Mouse (Mus musculus): ENCODE measurements at regions not wholly inside any gene's neighbourhood (a gene's known extent, or its start where the extent isn't known, plus 50 kb on each side); places are given as distances from the start of the nearest gene placed in this dataset.

GRCm38 (mm10) chr9:49973974-49974495 lies 175.3 kb upstream of the Ncam1 start:
- no peak for TF ChIP-seq NRF1 (IDR thresholded peaks at IDR 0.05; ENCODE audit: insufficient read depth, low read depth, low read length, poor library complexity, severe bottlenecking)
- TF ChIP-seq NELFE (IDR thresholded peaks at IDR 0.05; ENCODE audit: low read depth, low read length): no peak
- TF ChIP-seq HCFC1 (IDR thresholded peaks at IDR 0.05; ENCODE audit: low read depth, low read length): no peak
- TF ChIP-seq ETS1 (IDR thresholded peaks at IDR 0.05; ENCODE audit: low read depth, low read length): no peak
- TF ChIP-seq EP300 (IDR thresholded peaks at IDR 0.05; ENCODE audit: low read depth in 1 of 2, low read length in 2 of 2): no peak
- TF ChIP-seq ZNF384 (IDR thresholded peaks at IDR 0.05; ENCODE audit: low read depth, low read length): no peak
- no peak for TF ChIP-seq BHLHE40 (IDR thresholded peaks at IDR 0.05; ENCODE audit: borderline replicate concordance, low read depth, low read length)
- TF ChIP-seq MYB (IDR thresholded peaks at IDR 0.05; ENCODE audit: low read depth, low read length): no peak
- no peak for TF ChIP-seq CTCF (IDR thresholded peaks at IDR 0.05 in 2 of 3, conservative IDR thresholded peaks at IDR 0.05 in 1 of 3; ENCODE audit: control insufficient read depth in 1 of 3, insufficient read depth in 1 of 3, low read depth in 2 of 3, low read length in 3 of 3, poor library complexity in 1 of 3, severe bottlenecking in 1 of 3)
- TF ChIP-seq POLR2A (IDR thresholded peaks at IDR 0.05; ENCODE audit: control insufficient read depth in 1 of 2, insufficient read depth in 1 of 2, low read depth in 1 of 2, low read length in 2 of 2, poor library complexity in 1 of 2): no peak
- no peak for TF ChIP-seq SIN3A (IDR thresholded peaks at IDR 0.05; ENCODE audit: low read length)
- TF ChIP-seq ZMIZ1 (IDR thresholded peaks at IDR 0.05; ENCODE audit: low read depth, low read length): no peak
- no peak for TF ChIP-seq USF1 (IDR thresholded peaks at IDR 0.05; ENCODE audit: low read depth, low read length)
- no peak for TF ChIP-seq RAD21 (IDR thresholded peaks at IDR 0.05; ENCODE audit: low read depth, low read length)

GRCm38 (mm10) chr9:49969429-49969828 lies 170.7 kb upstream of the Ncam1 start:
- TF ChIP-seq CTCF (IDR thresholded peaks at IDR 0.05 in 2 of 3, conservative IDR thresholded peaks at IDR 0.05 in 1 of 3; ENCODE audit: control insufficient read depth in 1 of 3, insufficient read depth in 1 of 3, low read depth in 2 of 3, low read length in 3 of 3, poor library complexity in 1 of 3, severe bottlenecking in 1 of 3) (no peak), MAZ (IDR thresholded peaks at IDR 0.05; ENCODE audit: low read depth, low read length) (no peak), BHLHE40 (IDR thresholded peaks at IDR 0.05; ENCODE audit: borderline replicate concordance, low read depth, low read length) (no peak), UBTF (IDR thresholded peaks at IDR 0.05; ENCODE audit: borderline replicate concordance, insufficient read depth, low read depth, low read length) (no peak), TAL1 (IDR thresholded peaks at IDR 0.05; ENCODE audit: low read length) (no peak), TBP (IDR thresholded peaks at IDR 0.05; ENCODE audit: low read depth, low read length) (no peak), CHD2 (IDR thresholded peaks at IDR 0.05; ENCODE audit: low read length) (no peak), EP300 (IDR thresholded peaks at IDR 0.05; ENCODE audit: low read depth in 1 of 2, low read length in 2 of 2) (no peak), MAFK (IDR thresholded peaks at IDR 0.05; ENCODE audit: borderline replicate concordance, low read depth, low read length) (no peak), ZC3H11A (IDR thresholded peaks at IDR 0.05; ENCODE audit: low read depth, low read length) (no peak), JUND (IDR thresholded peaks at IDR 0.05; ENCODE audit: low read depth, low read length) (no peak), MAX (IDR thresholded peaks at IDR 0.05; ENCODE audit: low read length) (no peak), MEF2A (IDR thresholded peaks at IDR 0.05; ENCODE audit: extremely low read depth, insufficient replicate concordance, low read depth, low read length, poor library complexity, severe bottlenecking) (no peak), ETS1 (IDR thresholded peaks at IDR 0.05; ENCODE audit: low read depth, low read length) (no peak), HCFC1 (IDR thresholded peaks at IDR 0.05; ENCODE audit: low read depth, low read length) (no peak), ZMIZ1 (IDR thresholded peaks at IDR 0.05; ENCODE audit: low read depth, low read length) (no peak), RAD21 (IDR thresholded peaks at IDR 0.05; ENCODE audit: low read depth, low read length) (no peak), USF2 (IDR thresholded peaks at IDR 0.05; ENCODE audit: borderline replicate concordance in 1 of 2, insufficient read depth in 1 of 2, low read depth in 1 of 2, low read length in 2 of 2) (no peak), USF1 (IDR thresholded peaks at IDR 0.05; ENCODE audit: low read depth, low read length) (no peak)
- Histone ChIP-seq H3K9ac (ENCODE audit: control insufficient read depth, low read depth, low read length, poor library complexity, severe bottlenecking) (no peak overlapping the region), H3K36me3 (ENCODE audit: control insufficient read depth in 1 of 2, insufficient read depth in 2 of 2, low read length in 2 of 2) (no peaks in the 10 kb centered on the region), H3K9me3 (replicated peaks; ENCODE audit: insufficient read depth, low read length) (no peaks in the 10 kb centered on the region), H3K4me1 (ENCODE audit: control insufficient read depth in 1 of 2, insufficient read depth in 2 of 2, low read length in 2 of 2) (no peaks in the 10 kb centered on the region), H3K79me2 (ENCODE audit: control insufficient read depth, insufficient read depth, low read length, poor library complexity) (no peaks in the 10 kb centered on the region), H3K4me3 (ENCODE audit: control insufficient read depth in 1 of 2, insufficient read depth in 1 of 2, low read depth in 2 of 2, low read length in 2 of 2) (no peak overlapping the region), H3K27me3 (ENCODE audit: control insufficient read depth in 1 of 2, insufficient read depth in 2 of 2, low read length in 2 of 2) (no peaks in the 10 kb centered on the region), H3K27ac (ENCODE audit: control insufficient read depth, low read depth, low read length) (no peak overlapping the region)
- no peak for DNase-seq (ENCODE audit: low read depth, low spot score)

More at GRCm38 (mm10) chr9:49973974-49974495, 175.3 kb upstream of the Ncam1 start:
- Histone ChIP-seq H3K79me2 (ENCODE audit: control insufficient read depth, insufficient read depth, low read length, poor library complexity) (no peaks in the 10 kb centered on the region), H3K4me1 (ENCODE audit: control insufficient read depth in 1 of 2, insufficient read depth in 2 of 2, low read length in 2 of 2) (no peaks in the 10 kb centered on the region), H3K27me3 (ENCODE audit: control insufficient read depth in 1 of 2, insufficient read depth in 2 of 2, low read length in 2 of 2) (no peaks in the 10 kb centered on the region), H3K36me3 (ENCODE audit: control insufficient read depth in 1 of 2, insufficient read depth in 2 of 2, low read length in 2 of 2) (no peaks in the 10 kb centered on the region), H3K4me3 (ENCODE audit: control insufficient read depth in 1 of 2, insufficient read depth in 1 of 2, low read depth in 2 of 2, low read length in 2 of 2) (no peak overlapping the region), H3K9me3 (replicated peaks; ENCODE audit: insufficient read depth, low read length) (no peaks in the 10 kb centered on the region), H3K9ac (ENCODE audit: control insufficient read depth, low read depth, low read length, poor library complexity, severe bottlenecking) (no peak overlapping the region), H3K27ac (ENCODE audit: control insufficient read depth, low read depth, low read length) (no peak overlapping the region)
- no peak for DNase-seq (ENCODE audit: low read depth, low spot score)

Measured in MEL (cell line).